Mouse (Mus musculus): ENCODE measurements around the gene Gm11214.

- no peak for TF ChIP-seq EP300 (IDR thresholded peaks at IDR 0.05)
- no peak for TF ChIP-seq CTCF (IDR thresholded peaks at IDR 0.05)
Measured at GRCm38 (mm10) chr4:63682441-63682840, 19.3 kb upstream of the Gm11214 start.

All from lung, postnatal 0 days (tissue).